Comparison of ENCODE assay signal across 8 mouse cellular contexts in genomic region chr19:29066981-29067471, GRCm38 (mm10). TPM values are rescaled to one million over a fixed set of nuclear protein-coding genes. Genes with fewer than 3 reads are reported as not detected.
DNase-seq lines count a peak whose midpoint lies in the region; ATAC-seq and TF ChIP-seq lines count a peak whose summit lies in the region.

No protein-coding gene starts in this region.

- ATAC-seq in forebrain, embryonic 11.5 days (replicated peaks; ENCODE audit: low FRiP score), result peak; percentile 61
- ATAC-seq in hematopoietic stem cell, adult 5-6 weeks (replicated peaks in 1 of 2; ENCODE audit: insufficient read depth in 1 of 2, low FRiP score in 2 of 2, low TSS enrichment in 1 of 2, low read depth in 1 of 2, poor library complexity in 2 of 2, severe bottlenecking in 2 of 2), result peak; percentile 79 to 90
- no peak for ATAC-seq in limb, embryonic 12.5 days (ENCODE audit: insufficient number of reproducible peaks, insufficient read depth, low FRiP score, low TSS enrichment, low read depth)
- ATAC-seq in midbrain, embryonic 12.5 days (ENCODE audit: low FRiP score, low read depth), result no peak

- no peaks in the 10 kb centered on the region for H3K36me3 ChIP-seq in forebrain, embryonic 11.5 days (ENCODE audit: control insufficient read depth, insufficient read depth, low read length)
- H3K36me3 ChIP-seq in limb, embryonic 12.5 days, result no peaks in the 10 kb centered on the region
- H3K36me3 ChIP-seq in midbrain, embryonic 12.5 days, result no peaks in the 10 kb centered on the region

- no peaks in the 10 kb centered on the region for H3K9me3 ChIP-seq in forebrain, embryonic 11.5 days (ENCODE audit: control insufficient read depth, low read length)
- no peaks in the 10 kb centered on the region for H3K9me3 ChIP-seq in limb, embryonic 12.5 days
- no peaks in the 10 kb centered on the region for H3K9me3 ChIP-seq in midbrain, embryonic 12.5 days

- H3K4me1 ChIP-seq in bone marrow, adult 2 months (ENCODE audit: control insufficient read depth, insufficient read depth, low read length), result no peaks in the 10 kb centered on the region; the same call in 1 of the 2 replicates
- no peaks in the 10 kb centered on the region; the same call in 1 of the 2 replicates for H3K4me1 ChIP-seq in forebrain, embryonic 11.5 days (replicated peaks; ENCODE audit: control insufficient read depth, insufficient read depth, low read length)
- peaks cover 19% of the 10 kb centered on the region for H3K4me1 ChIP-seq in limb, embryonic 12.5 days (replicated peaks)
- H3K4me1 ChIP-seq in midbrain, embryonic 12.5 days, result no peaks in the 10 kb centered on the region; the same call in 1 of the 2 replicates

- peak overlapping the region; percentile 81 for H3K4me3 ChIP-seq in bone marrow, adult 2 months (replicated peaks; ENCODE audit: control insufficient read depth, low read depth, low read length)
- peak overlapping the region; percentile 1; the same call in 1 of the 2 replicates for H3K4me3 ChIP-seq in forebrain, embryonic 11.5 days (ENCODE audit: low read depth, low read length)
- H3K4me3 ChIP-seq in limb, embryonic 12.5 days (replicated peaks), result no peak overlapping the region
- H3K4me3 ChIP-seq in midbrain, embryonic 12.5 days, result peak overlapping the region; percentile 23; the same call in 1 of the 2 replicates

- H3K27me3 ChIP-seq in forebrain, embryonic 11.5 days (ENCODE audit: control insufficient read depth, insufficient read depth, low read length), result no peaks in the 10 kb centered on the region
- no peaks in the 10 kb centered on the region for H3K27me3 ChIP-seq in limb, embryonic 12.5 days
- H3K27me3 ChIP-seq in midbrain, embryonic 12.5 days, result no peaks in the 10 kb centered on the region

- WGBS in bone marrow, adult 2 months, result 8% methylated on average over 11 of the region's 11 CpGs
- WGBS in forebrain, embryonic 11.5 days, result 22% methylated on average over 11 of the region's 11 CpGs
- WGBS in limb, embryonic 12.5 days, result 17% methylated on average over 11 of the region's 11 CpGs
- 21% methylated on average over 11 of the region's 11 CpGs for WGBS in midbrain, embryonic 12.5 days

- DNase-seq in cerebellum, adult 18-20 months, result peak; percentile 40 to 52
- no peak for DNase-seq in cerebellum, postnatal 4 days (ENCODE audit: low spot score in 2 of 2)
- DNase-seq in forebrain, embryonic 11.5 days (ENCODE audit: low spot score), result peak; percentile 65
- peak; percentile 88 to 90 for DNase-seq in spleen, postnatal 4 days (ENCODE audit: low spot score in 2 of 2)

- peak overlapping the region; percentile 33; the same call in 1 of the 2 replicates for H3K9ac ChIP-seq in forebrain, embryonic 11.5 days (ENCODE audit: low read length)
- no peak overlapping the region for H3K9ac ChIP-seq in limb, embryonic 12.5 days (replicated peaks)
- H3K9ac ChIP-seq in midbrain, embryonic 12.5 days (replicated peaks), result no peak overlapping the region; the same call in 1 of the 2 replicates

- peak; percentile 76; the same call in 1 of the 2 replicates for TF ChIP-seq POLR2A in bone marrow, adult 2 months (IDR thresholded peaks at IDR 0.05; ENCODE audit: borderline replicate concordance, control insufficient read depth, low read depth, low read length)

- H3K27ac ChIP-seq in bone marrow, adult 2 months (ENCODE audit: control insufficient read depth, insufficient read depth, low read depth, low read length, poor library complexity), result peak overlapping the region; percentile 90
- H3K27ac ChIP-seq in forebrain, embryonic 11.5 days (ENCODE audit: low read depth, low read length), result no peak overlapping the region
- no peak overlapping the region for H3K27ac ChIP-seq in limb, embryonic 12.5 days
- H3K27ac ChIP-seq in midbrain, embryonic 12.5 days (replicated peaks), result no peak overlapping the region

- TF ChIP-seq CTCF in bone marrow, adult 2 months (IDR thresholded peaks at IDR 0.05; ENCODE audit: control insufficient read depth, insufficient read depth, low read length), result no peak

- 0 out of 2 replicates have a peak overlapping the region, but pooled peaks have one; percentile 31 for H3K4me2 ChIP-seq in forebrain, embryonic 11.5 days (ENCODE audit: low read depth, low read length, severe bottlenecking)
- peak overlapping the region; percentile 37 for H3K4me2 ChIP-seq in limb, embryonic 12.5 days
- peak overlapping the region; percentile 37 for H3K4me2 ChIP-seq in midbrain, embryonic 12.5 days (replicated peaks)

RNA-seq across cellular contexts. Expression of gene Ak3, which starts 19.3 kb away (rescaled TPM):
- 11.2 and 20.2 TPM in 2 replicates for polyA plus RNA-seq in bone marrow, adult 2 months (2011; ENCODE audit: insufficient read depth, insufficient read length, low replicate concordance, missing spikeins)
- 83.8 and 88.7 TPM in 2 replicates for polyA plus RNA-seq in forebrain, embryonic 11.5 days (2014; fragmentation: Nextera tagmentation; extraction: Ambion mirVana)
- total RNA-seq in hematopoietic stem cell, adult 5-6 weeks (2017), result 32.7 and 45.0 TPM in 2 replicates
- polyA plus RNA-seq in limb, embryonic 12.5 days (2016; fragmentation: Nextera tagmentation; extraction: Ambion mirVana), result 71.8 and 73.2 TPM in 2 replicates
- polyA plus RNA-seq in midbrain, embryonic 12.5 days (2016; fragmentation: Nextera tagmentation; extraction: Ambion mirVana), result 77.2 and 78.0 TPM in 2 replicates

RNA-seq across cellular contexts. Expression of gene Rcl1, which starts 34.1 kb away (rescaled TPM):
- 18.2 and 19.0 TPM in 2 replicates for polyA plus RNA-seq in bone marrow, adult 2 months (2011; ENCODE audit: insufficient read depth, insufficient read length, low replicate concordance, missing spikeins)
- 52.2 and 54.5 TPM in 2 replicates for polyA plus RNA-seq in forebrain, embryonic 11.5 days (2014; fragmentation: Nextera tagmentation; extraction: Ambion mirVana)
- 73.6 and 73.8 TPM in 2 replicates for total RNA-seq in hematopoietic stem cell, adult 5-6 weeks (2017)
- polyA plus RNA-seq in limb, embryonic 12.5 days (2016; fragmentation: Nextera tagmentation; extraction: Ambion mirVana), result 59.3 and 61.5 TPM in 2 replicates
- polyA plus RNA-seq in midbrain, embryonic 12.5 days (2016; fragmentation: Nextera tagmentation; extraction: Ambion mirVana), result 35.3 and 41.0 TPM in 2 replicates

Comparison
In these comparisons a context has a peak if more than half of its experiments do, and no peak if none do; other contexts are left out.
1. DNase-seq: peak in cerebellum, adult 18-20 months (2 of 2), forebrain, embryonic 11.5 days (single experiment) and spleen, postnatal 4 days (2 of 2); none in cerebellum, postnatal 4 days (0 of 2).
2. ATAC-seq: peak in forebrain, embryonic 11.5 days (single experiment) and hematopoietic stem cell, adult 5-6 weeks (2 of 2); none in limb, embryonic 12.5 days (single experiment) and midbrain, embryonic 12.5 days (single experiment).
3. Peak in every context shown above with its lines, with median percentiles within 50 percentile points of each other: H3K4me2 ChIP-seq.